Mouse (Mus musculus) hindbrain, embryonic 10.5 days (tissue): ENCODE data around the gene Myo1g. TPM values are rescaled to one million over a fixed set of nuclear protein-coding genes. Genes with fewer than 3 reads are reported as not detected.
A peak's percentile ranks its signal among the peaks of the same experiment; 100 is the strongest.
"Not testable (repeated sequence)": the region's sequence is repeated elsewhere in the genome, so short reads cannot be mapped to it uniquely, and the experiment has no call there.

Source experiments
- DNase-seq: peaks from one replicate; pipeline ENCODE4 v3.0.0-alpha.2; 2017; ENCODE audit warnings: low spot score
- H3K27ac ChIP-seq: fragments of 300-500 bp; sonication (generic); 2 replicates; pipeline ENCODE4 v1.5.1; 2016; ENCODE audit warnings: mild to moderate bottlenecking, moderate library complexity
- H3K27me3 ChIP-seq: fragments of 300-500 bp; sonication (generic); 2 replicates; pipeline ENCODE4 v1.6.1; 2016; ENCODE audit warnings: mild to moderate bottlenecking; ENCODE audit not compliant: poor library complexity, insufficient read depth, severe bottlenecking
- H3K36me3 ChIP-seq: fragments of 300-500 bp; sonication (generic); 2 replicates; pipeline ENCODE4 v1.6.1; 2016; ENCODE audit warnings: mild to moderate bottlenecking, moderate library complexity
- H3K4me1 ChIP-seq: fragments of 300-500 bp; sonication (generic); replicated peaks from 2 replicates; pipeline ENCODE4 v1.6.1; 2016; ENCODE audit warnings: mild to moderate bottlenecking
- H3K4me3 ChIP-seq: fragments of 300-500 bp; sonication (generic); 2 replicates; pipeline ENCODE4 v1.5.1; 2016; ENCODE audit warnings: mild to moderate bottlenecking, moderate library complexity
- H3K9me3 ChIP-seq: fragments of 300-500 bp; sonication (generic); 2 replicates; pipeline ENCODE4 v1.6.1; 2016; ENCODE audit warnings: mild to moderate bottlenecking, moderate library complexity
- WGBS: fragments of 180-500 bp; shearing (Covaris S2); methylation state at CpG from one replicate; pipeline ENCODE4 v1.1.7; 2016; 5-methylcytosine and 5-hydroxymethylcytosine counted together
- polyA plus RNA-seq: library from polyadenylated mRNA; unstranded; fragments of >200 nt; fragmentation: Nextera tagmentation; extraction: Ambion mirVana; gene quantifications from 2 replicates; pipeline ENCODE4 v1.2.1, GENCODE M21; 2016

Myo1g gene
- polyA plus RNA-seq, 1 experiment from 2014 or later, result 1.1 TPM

- not testable (repeated sequence) for DNase-seq, H3K9me3 ChIP-seq, H3K27me3 ChIP-seq
- Histone ChIP-seq H3K27ac (peak overlapping the region; percentile 92; the same call in 1 of the 2 replicates), H3K36me3 (peaks cover 38% of the 10 kb centered on the region), H3K4me3 (peak overlapping the region; percentile 64), H3K4me1 (peaks cover 25% of the 10 kb centered on the region)
- 80% methylated on average over 12 of the region's 16 CpGs for WGBS
Observed at GRCm38 (mm10) chr11:6526526-6527255, 5.9 kb upstream of the Myo1g start.

GRCm38 (mm10) chr11:6525241-6525640 is 4.5 kb upstream of the Myo1g start:
- Histone ChIP-seq H3K4me1 (peaks cover 25% of the 10 kb centered on the region), H3K27ac (no peak overlapping the region), H3K4me3 (no peak overlapping the region), H3K9me3 (no peaks in the 10 kb centered on the region), H3K36me3 (peaks cover 38% of the 10 kb centered on the region), H3K27me3 (no peaks in the 10 kb centered on the region)
- WGBS, result 73% methylated on average over 1 of the region's 1 CpGs
- DNase-seq, result no peak

- Histone ChIP-seq H3K27ac (no peak overlapping the region), H3K4me1 (peaks cover 25% of the 10 kb centered on the region), H3K27me3 (no peaks in the 10 kb centered on the region), H3K9me3 (no peaks in the 10 kb centered on the region), H3K4me3 (no peak overlapping the region), H3K36me3 (peaks cover 38% of the 10 kb centered on the region)
- 92% methylated on average over 4 of the region's 4 CpGs for WGBS
- DNase-seq, result no peak
Observed at GRCm38 (mm10) chr11:6524880-6525238, 4.1 kb upstream of the Myo1g start.

GRCm38 (mm10) chr11:6524165-6524879 is 3.6 kb upstream of the Myo1g start:
- Histone ChIP-seq H3K4me1 (peaks cover 25% of the 10 kb centered on the region), H3K36me3 (peaks cover 38% of the 10 kb centered on the region), H3K27ac (no peak overlapping the region), H3K4me3 (no peak overlapping the region), H3K9me3 (no peaks in the 10 kb centered on the region), H3K27me3 (no peaks in the 10 kb centered on the region)
- WGBS, result 90% methylated on average over 8 of the region's 8 CpGs
- no peak for DNase-seq

- Histone ChIP-seq H3K9me3 (no peaks in the 10 kb centered on the region), H3K4me1 (peaks cover 25% of the 10 kb centered on the region), H3K4me3 (no peak overlapping the region), H3K27ac (no peak overlapping the region), H3K36me3 (peaks cover 38% of the 10 kb centered on the region), H3K27me3 (no peaks in the 10 kb centered on the region)
- WGBS, result 73% methylated on average over 1 of the region's 1 CpGs
- no peak for DNase-seq
Observed at GRCm38 (mm10) chr11:6523662-6524088, 2.9 kb upstream of the Myo1g start.

- peaks cover 21% of the 10 kb centered on the region for H3K4me1 ChIP-seq
- no peaks in the 10 kb centered on the region for H3K9me3 ChIP-seq
- no peak overlapping the region for H3K27ac ChIP-seq
- WGBS, result 75% methylated on average over 9 of the region's 9 CpGs
- H3K27me3 ChIP-seq, result no peaks in the 10 kb centered on the region
- peaks cover 38% of the 10 kb centered on the region for H3K36me3 ChIP-seq
- no peak for DNase-seq
- H3K4me3 ChIP-seq, result no peak overlapping the region
Observed at GRCm38 (mm10) chr11:6522782-6523525, 2.2 kb upstream of the Myo1g start.

GRCm38 (mm10) chr11:6519491-6520033 is 1.2 kb downstream of the Myo1g start:
- Histone ChIP-seq H3K9me3 (no peaks in the 10 kb centered on the region), H3K4me3 (no peak overlapping the region), H3K27ac (no peak overlapping the region), H3K27me3 (no peaks in the 10 kb centered on the region), H3K4me1 (peaks cover 5% of the 10 kb centered on the region; the same call in 1 of the 2 replicates), H3K36me3 (peaks cover 13% of the 10 kb centered on the region)
- no peak for DNase-seq
- WGBS, result 79% methylated on average over 11 of the region's 11 CpGs

- Histone ChIP-seq H3K36me3 (no peaks in the 10 kb centered on the region), H3K9me3 (no peaks in the 10 kb centered on the region), H3K4me3 (no peak overlapping the region), H3K4me1 (peaks cover 5% of the 10 kb centered on the region; the same call in 1 of the 2 replicates), H3K27me3 (no peaks in the 10 kb centered on the region), H3K27ac (no peak overlapping the region)
- no peak for DNase-seq
- WGBS, result 45% methylated on average over 7 of the region's 7 CpGs
Observed at GRCm38 (mm10) chr11:6514837-6515236, 5.9 kb downstream of the Myo1g start.

GRCm38 (mm10) chr11:6508269-6508876 is 12.4 kb downstream of the Myo1g start:
- Histone ChIP-seq H3K36me3 (no peaks in the 10 kb centered on the region), H3K4me1 (0 out of 2 replicates have a peak, but pooled peaks cover 4% of the 10 kb centered on the region), H3K4me3 (no peak overlapping the region), H3K27ac (no peak overlapping the region), H3K27me3 (no peaks in the 10 kb centered on the region), H3K9me3 (no peaks in the 10 kb centered on the region)
- DNase-seq, result no peak
- WGBS, result 57% methylated on average over 1 of the region's 1 CpGs

- no peak for DNase-seq
- H3K9me3 ChIP-seq, result no peaks in the 10 kb centered on the region
- WGBS, result 84% methylated on average over 9 of the region's 9 CpGs
Observed at GRCm38 (mm10) chr11:6506516-6506915, 14.2 kb downstream of the Myo1g start.

GRCm38 (mm10) chr11:6504689-6505088 is 16.1 kb downstream of the Myo1g start:
- 85% methylated on average over 6 of the region's 6 CpGs for WGBS
- 0 out of 2 replicates have a peak, but pooled peaks cover 4% of the 10 kb centered on the region for H3K4me1 ChIP-seq

More at GRCm38 (mm10) chr11:6506516-6506915, 14.2 kb downstream of the Myo1g start:
- 0 out of 2 replicates have a peak, but pooled peaks cover 4% of the 10 kb centered on the region for H3K4me1 ChIP-seq
- H3K36me3 ChIP-seq, result no peaks in the 10 kb centered on the region
- H3K27me3 ChIP-seq, result no peaks in the 10 kb centered on the region
- H3K27ac ChIP-seq, result no peak overlapping the region
- H3K4me3 ChIP-seq, result no peak overlapping the region

GRCm38 (mm10) chr11:6504226-6504625 is 16.5 kb downstream of the Myo1g start:
- no peak for DNase-seq
- no peaks in the 10 kb centered on the region for H3K9me3 ChIP-seq
- no peaks in the 10 kb centered on the region for H3K27me3 ChIP-seq
- WGBS, result 77% methylated on average over 3 of the region's 3 CpGs
- H3K36me3 ChIP-seq, result no peaks in the 10 kb centered on the region
- no peak overlapping the region for H3K4me3 ChIP-seq
- no peak overlapping the region for H3K27ac ChIP-seq
- H3K4me1 ChIP-seq, result 0 out of 2 replicates have a peak, but pooled peaks cover 4% of the 10 kb centered on the region

More at GRCm38 (mm10) chr11:6504689-6505088, 16.1 kb downstream of the Myo1g start:
- Histone ChIP-seq H3K36me3 (no peaks in the 10 kb centered on the region), H3K4me3 (no peak overlapping the region), H3K9me3 (no peaks in the 10 kb centered on the region), H3K27me3 (no peaks in the 10 kb centered on the region), H3K27ac (no peak overlapping the region)
- DNase-seq, result no peak
